Mouse (Mus musculus): ENCODE measurements around the gene Scaf11.

DNA sequence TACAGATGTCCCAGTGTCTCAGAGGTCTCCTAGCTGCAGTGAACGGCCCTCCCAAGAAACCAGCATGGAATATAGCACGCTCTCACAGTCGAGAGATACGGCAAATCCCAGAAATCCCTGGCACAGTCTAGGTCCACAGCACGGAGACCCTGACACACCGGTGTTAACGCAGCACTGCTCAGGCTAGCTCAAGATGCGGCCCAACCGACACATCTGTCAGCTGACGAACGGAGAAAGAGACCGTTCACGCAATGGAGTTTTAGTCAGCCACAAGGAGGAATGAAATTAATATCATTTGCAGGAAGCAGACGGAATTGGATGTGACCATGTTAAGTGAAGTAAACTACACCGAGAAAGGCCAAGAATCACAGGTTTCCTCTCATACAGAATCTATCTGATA, 13.3 kb upstream of the Scaf11 start:
- TF ChIP-seq CTCF (IDR thresholded peaks at IDR 0.05; ENCODE audit: low read depth) (no peak), EP300 (IDR thresholded peaks at IDR 0.05; ENCODE audit: low read depth) (no peak)

Data from liver, postnatal 0 days (tissue).